Mouse (Mus musculus) cortical plate, adult 2 months (tissue): ENCODE measurements around the gene Olfr390. TPM values are rescaled to one million over a fixed set of nuclear protein-coding genes. Genes with fewer than 3 reads are reported as not detected.

Experiments used
- H3K27ac ChIP-seq: fragments of 200-500 bp; 2 replicates; pipeline ENCODE4 v1.5.1; 2012; ENCODE audit warnings: low read length, control low read depth, inconsistent platforms; ENCODE audit not compliant: insufficient read depth
- H3K4me1 ChIP-seq: fragments of 200-500 bp; 2 replicates; pipeline ENCODE4 v1.6.1; 2011; ENCODE audit warnings: low read length; ENCODE audit not compliant: control insufficient read depth, insufficient read depth
- H3K4me3 ChIP-seq: fragments of 200-500 bp; 2 replicates; pipeline ENCODE4 v1.5.1; 2011; ENCODE audit warnings: mild to moderate bottlenecking, low read length, control low read depth; ENCODE audit not compliant: insufficient read depth
- CTCF ChIP-seq: fragments of 200-500 bp; IDR thresholded peaks from 2 replicates; pipeline ENCODE4 v1.5.1; 2011; ENCODE audit warnings: mild to moderate bottlenecking, control low read depth, low read length; ENCODE audit not compliant: insufficient read depth; ENCODE audit errors: extremely low read depth
- POLR2A ChIP-seq: fragments of 200-500 bp; IDR thresholded peaks from 2 replicates; pipeline ENCODE4 v1.6.1; 2011; ENCODE audit warnings: mild to moderate bottlenecking, low read length, control low read depth; ENCODE audit not compliant: insufficient read depth; ENCODE audit errors: extremely low read depth
- polyA plus RNA-seq: library from polyadenylated mRNA; depleted of rRNA; stranded (reverse); fragments of >200 nt; gene quantifications from 2 replicates; pipeline ENCODE4 v1.2.3, GENCODE M21; 2012; rRNA removed

The Olfr390 gene
- polyA plus RNA-seq, result not detected in 2 replicates

- Histone ChIP-seq H3K4me1 (no peaks in the 10 kb centered on the region), H3K27ac (no peak within 1 kb of the TSS), H3K4me3 (no peak within 1 kb of the TSS)
- TF ChIP-seq POLR2A (no peak), CTCF (no peak)
Measured at GRCm38 (mm10) chr11:73782664-73783063, at the start of gene Olfr390. Gene Olfr390 (plus strand): TSS chr11:73782964.

- Histone ChIP-seq H3K4me3 (no peak overlapping the region), H3K4me1 (no peaks in the 10 kb centered on the region), H3K27ac (no peak overlapping the region)
- TF ChIP-seq POLR2A (no peak), CTCF (no peak)
Measured at GRCm38 (mm10) chr11:73759115-73759514, 23.6 kb upstream of the Olfr390 start.

- Histone ChIP-seq H3K4me1 (no peaks in the 10 kb centered on the region), H3K27ac (no peak within 1 kb of the TSS), H3K4me3 (no peak within 1 kb of the TSS)
- TF ChIP-seq POLR2A, result no peak
- TF ChIP-seq CTCF, result no peak
Measured at GRCm38 (mm10) chr11:73780613-73781012, 2.2 kb upstream of the Olfr390 start, which contains the start of gene Olfr389. Gene Olfr389 (minus strand): TSS chr11:73780713.

GRCm38 (mm10) chr11:73802952-73803351 lies 20.2 kb downstream of the Olfr390 start, which contains the start of gene Olfr391-ps:
Gene Olfr391-ps (minus strand): TSS chr11:73803052.
- TF ChIP-seq POLR2A, result no peak
- no peak for TF ChIP-seq CTCF
- Histone ChIP-seq H3K4me1 (no peaks in the 10 kb centered on the region), H3K4me3 (no peak within 1 kb of the TSS), H3K27ac (no peak within 1 kb of the TSS)

- Histone ChIP-seq H3K4me3 (no peak within 1 kb of the TSS), H3K4me1 (no peaks in the 10 kb centered on the region), H3K27ac (no peak within 1 kb of the TSS)
- TF ChIP-seq CTCF, result no peak
Measured at GRCm38 (mm10) chr11:73816949-73817348, 34.2 kb downstream of the Olfr390 start, which contains the start of gene Olfr392. Gene Olfr392 (minus strand): TSS chr11:73817049.

Other genes with a start within 250 kb of the Olfr390 start
- gene Olfr385, start 190.0 kb upstream of the Olfr390 start, polyA plus RNA-seq, result not detected in 2 replicates
- not detected in 2 replicates for gene Olfr384, start 184.4 kb upstream of the Olfr390 start, polyA plus RNA-seq
- gene Zfp735, start 94.2 kb upstream of the Olfr390 start, polyA plus RNA-seq, result not detected in 2 replicates
- gene Olfr389, start 2.3 kb upstream of the Olfr390 start, polyA plus RNA-seq, result not detected in 2 replicates
- not detected in 2 replicates for gene Olfr391-ps, start 20.1 kb downstream of the Olfr390 start, polyA plus RNA-seq
- not detected in 2 replicates for gene Olfr392, start 34.1 kb downstream of the Olfr390 start, polyA plus RNA-seq
- gene Olfr393, start 68.5 kb downstream of the Olfr390 start, polyA plus RNA-seq, result not detected in 2 replicates
- gene Olfr394, start 107.8 kb downstream of the Olfr390 start, polyA plus RNA-seq, result not detected in 2 replicates
- gene Olfr395, start 126.3 kb downstream of the Olfr390 start, polyA plus RNA-seq, result not detected in 2 replicates
- gene Olfr23, start 153.7 kb downstream of the Olfr390 start, polyA plus RNA-seq, result not detected in 2 replicates
- gene Olfr397, start 177.9 kb downstream of the Olfr390 start, polyA plus RNA-seq, result not detected in 2 replicates
- gene Olfr398, start 207.4 kb downstream of the Olfr390 start, polyA plus RNA-seq, result not detected in 2 replicates